Mouse (Mus musculus) hindbrain, embryonic 12.5 days (tissue): ENCODE data around the gene Zbtb40. TPM values are rescaled to one million over a fixed set of nuclear protein-coding genes. Genes with fewer than 3 reads are reported as not detected.
A peak's percentile ranks its signal among the peaks of the same experiment; 100 is the strongest.

Experiments used
- ATAC-seq: fragments of 200-750 bp; cut with Nextera tagmentation; 2 replicates; pipeline ENCODE4 v1.8.0; 2017; ENCODE audit warnings: moderate TSS enrichment; ENCODE audit not compliant: low FRiP score
- H3K27ac ChIP-seq: fragments of 300-500 bp; sonication (generic); 2 replicates; pipeline ENCODE4 v1.5.1; 2016; ENCODE audit warnings: mild to moderate bottlenecking
- H3K27me3 ChIP-seq: fragments of 300-500 bp; sonication (generic); 2 replicates; pipeline ENCODE4 v1.6.1; 2016; ENCODE audit warnings: mild to moderate bottlenecking
- H3K36me3 ChIP-seq: fragments of 300-500 bp; sonication (generic); 2 replicates; pipeline ENCODE4 v1.6.1; 2016; ENCODE audit warnings: mild to moderate bottlenecking
- H3K4me1 ChIP-seq: fragments of 300-500 bp; sonication (generic); 2 replicates; pipeline ENCODE4 v1.6.1; 2016
- H3K4me2 ChIP-seq: fragments of 300-500 bp; sonication (generic); replicated peaks from 2 replicates; pipeline ENCODE4 v1.6.1; 2016; ENCODE audit warnings: mild to moderate bottlenecking
- H3K4me3 ChIP-seq: fragments of 300-500 bp; sonication (generic); 2 replicates; pipeline ENCODE4 v1.5.1; 2016; ENCODE audit warnings: mild to moderate bottlenecking
- H3K9ac ChIP-seq: fragments of 300-500 bp; sonication (generic); 2 replicates; pipeline ENCODE4 v1.6.1; 2016; ENCODE audit warnings: mild to moderate bottlenecking, moderate library complexity
- H3K9me3 ChIP-seq: fragments of 300-500 bp; sonication (generic); replicated peaks from 2 replicates; pipeline ENCODE4 v1.6.1; 2016; ENCODE audit warnings: mild to moderate bottlenecking
- WGBS: fragments of 180-500 bp; shearing (Covaris S2); methylation state at CpG from one replicate; pipeline ENCODE4 v1.1.7; 2016; 5-methylcytosine and 5-hydroxymethylcytosine counted together
- polyA plus RNA-seq: library from polyadenylated mRNA; unstranded; fragments of >200 nt; fragmentation: Nextera tagmentation; extraction: Ambion mirVana; gene quantifications from 2 replicates; pipeline ENCODE4 v1.2.1, GENCODE M21; 2016

The Zbtb40 gene
- 6.0 and 7.2 TPM in 2 replicates for polyA plus RNA-seq

DNA sequence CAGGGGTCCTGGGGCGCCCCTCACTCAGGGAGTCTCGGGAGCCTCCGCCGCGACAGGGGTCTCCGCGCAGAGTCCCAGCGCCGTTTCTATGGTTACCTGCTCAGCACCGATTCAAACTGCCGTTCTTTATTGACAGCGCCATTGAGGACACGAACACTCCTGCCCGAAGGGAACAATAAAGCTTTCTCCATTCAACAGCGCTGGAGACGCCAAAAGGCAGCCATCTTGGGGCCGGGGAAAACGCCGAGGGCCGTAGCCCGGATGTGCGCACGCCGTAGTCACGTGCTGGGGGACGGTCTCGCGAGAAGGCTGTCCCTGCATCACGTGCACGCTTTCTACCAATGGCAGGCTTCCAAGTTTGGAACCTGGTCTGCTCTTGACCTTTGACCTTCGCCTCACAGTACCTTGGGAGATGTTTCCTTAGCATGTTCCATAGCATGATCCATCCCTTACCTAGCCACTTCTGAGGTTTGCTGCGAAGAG, at the start of gene Zbtb40:
Gene Zbtb40, minus strand, starts transcription at position 252 of the 483 bp plus-strand sequence.
- Histone ChIP-seq H3K9me3 (peaks cover 7% of the 10 kb centered on the region; the same call in 1 of the 2 replicates), H3K36me3 (no peaks in the 10 kb centered on the region), H3K27me3 (peaks cover 38% of the 10 kb centered on the region), H3K4me3 (peak within 1 kb of the TSS; percentile 82), H3K9ac (peak within 1 kb of the TSS; percentile 80), H3K27ac (peak within 1 kb of the TSS; percentile 87), H3K4me1 (peaks cover 16% of the 10 kb centered on the region), H3K4me2 (peak within 1 kb of the TSS; percentile 79)
- 2% methylated on average over 31 of the region's 32 CpGs for WGBS
- peak; percentile 95 for ATAC-seq

DNA sequence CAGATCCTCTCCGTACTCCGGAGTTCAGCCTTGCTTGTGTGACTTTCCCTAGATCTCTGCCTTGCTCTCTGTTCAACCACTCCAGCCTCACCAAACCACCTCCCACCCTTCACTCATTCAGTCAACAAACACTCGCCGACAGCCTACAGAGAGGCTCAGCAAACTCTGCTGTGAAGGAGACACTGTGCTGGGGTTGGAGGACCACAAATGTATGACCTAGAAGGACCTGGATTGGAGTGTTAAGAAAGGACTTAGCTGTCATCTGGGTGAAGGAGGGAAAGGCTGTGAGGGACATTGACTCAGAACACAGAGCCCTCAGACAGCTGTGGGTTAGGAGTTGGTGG, 49.4 kb upstream of the Zbtb40 start:
- no peaks in the 10 kb centered on the region for H3K36me3 ChIP-seq
- no peak overlapping the region for H3K9ac ChIP-seq
- ATAC-seq: no peak
- peaks cover 8% of the 10 kb centered on the region; the same call in 1 of the 2 replicates for H3K4me1 ChIP-seq
- no peaks in the 10 kb centered on the region for H3K9me3 ChIP-seq
- H3K4me2 ChIP-seq: no peak overlapping the region
- H3K27me3 ChIP-seq: no peaks in the 10 kb centered on the region
- no peak overlapping the region for H3K4me3 ChIP-seq
- H3K27ac ChIP-seq: no peak overlapping the region
- 69% methylated on average over 4 of the region's 4 CpGs for WGBS

GRCm38 (mm10) chr4:137097246-137097983, 48.8 kb upstream of the Zbtb40 start:
- WGBS: 77% methylated on average over 17 of the region's 17 CpGs
- no peak overlapping the region for H3K4me2 ChIP-seq
- H3K9ac ChIP-seq: no peak overlapping the region
- H3K4me1 ChIP-seq: peaks cover 8% of the 10 kb centered on the region; the same call in 1 of the 2 replicates
- H3K27ac ChIP-seq: no peak overlapping the region
- no peaks in the 10 kb centered on the region for H3K36me3 ChIP-seq
- no peaks in the 10 kb centered on the region for H3K27me3 ChIP-seq
- no peak for ATAC-seq
- H3K9me3 ChIP-seq: no peaks in the 10 kb centered on the region
- no peak overlapping the region for H3K4me3 ChIP-seq

DNA sequence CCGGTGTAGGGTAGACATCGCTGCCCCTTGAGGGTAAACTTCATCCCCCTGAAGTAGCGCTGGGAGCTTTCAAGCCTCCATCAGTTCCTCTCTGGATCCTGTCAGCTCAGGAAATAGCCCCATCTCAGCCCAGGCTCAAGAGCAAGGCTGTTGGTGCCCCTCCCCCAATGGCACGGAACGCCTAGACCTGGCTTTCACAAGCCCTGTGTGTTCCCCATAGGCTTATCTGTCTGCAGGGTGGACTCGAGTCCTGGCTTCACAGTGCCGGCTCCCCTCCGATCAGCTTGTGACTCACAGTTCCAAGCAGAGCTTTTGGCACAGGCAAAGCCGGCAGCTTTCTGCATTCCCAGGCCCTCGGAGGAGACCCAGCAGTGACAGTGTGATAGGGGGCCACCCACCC, 47.8 kb upstream of the Zbtb40 start:
- no peaks in the 10 kb centered on the region for H3K27me3 ChIP-seq
- H3K27ac ChIP-seq: no peak overlapping the region
- no peaks in the 10 kb centered on the region for H3K9me3 ChIP-seq
- WGBS: 57% methylated on average over 10 of the region's 10 CpGs
- H3K4me1 ChIP-seq: peaks cover 8% of the 10 kb centered on the region; the same call in 1 of the 2 replicates
- H3K9ac ChIP-seq: no peak overlapping the region
- no peaks in the 10 kb centered on the region for H3K36me3 ChIP-seq
- no peak overlapping the region for H3K4me2 ChIP-seq
- ATAC-seq: no peak
- H3K4me3 ChIP-seq: no peak overlapping the region

GRCm38 (mm10) chr4:137085083-137085810, 36.6 kb upstream of the Zbtb40 start:
- H3K4me1 ChIP-seq: peaks cover 8% of the 10 kb centered on the region; the same call in 1 of the 2 replicates
- no peaks in the 10 kb centered on the region for H3K9me3 ChIP-seq
- peaks cover 5% of the 10 kb centered on the region; the same call in 1 of the 2 replicates for H3K27me3 ChIP-seq
- H3K27ac ChIP-seq: no peak overlapping the region
- 53% methylated on average over 18 of the region's 18 CpGs for WGBS
- H3K4me2 ChIP-seq: no peak overlapping the region
- ATAC-seq: no peak
- H3K36me3 ChIP-seq: no peaks in the 10 kb centered on the region
- H3K4me3 ChIP-seq: no peak overlapping the region
- no peak overlapping the region for H3K9ac ChIP-seq

DNA sequence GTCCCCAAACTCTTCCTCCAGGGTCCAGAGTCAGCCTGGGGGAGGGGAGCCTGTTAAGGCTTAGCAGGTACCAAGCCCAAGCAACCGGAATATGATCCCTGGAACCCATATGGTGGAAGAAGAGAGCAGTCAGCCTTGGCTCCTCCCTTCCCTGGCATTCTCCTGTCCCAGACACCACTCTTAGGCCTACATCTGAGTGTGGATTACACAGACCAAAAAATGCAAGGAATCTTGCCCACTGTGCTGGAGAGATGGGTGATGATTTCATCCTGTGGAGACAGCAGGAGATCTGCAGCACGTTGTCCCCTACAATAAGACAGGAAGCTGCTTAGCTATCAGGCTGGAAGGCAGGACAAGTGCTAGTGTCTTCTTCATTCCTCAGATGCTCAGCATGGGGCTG, 34.3 kb upstream of the Zbtb40 start:
- no peak overlapping the region for H3K9ac ChIP-seq
- H3K4me2 ChIP-seq: no peak overlapping the region
- H3K27me3 ChIP-seq: peaks cover 5% of the 10 kb centered on the region; the same call in 1 of the 2 replicates
- no peaks in the 10 kb centered on the region for H3K9me3 ChIP-seq
- no peak overlapping the region for H3K27ac ChIP-seq
- H3K4me3 ChIP-seq: no peak overlapping the region
- H3K36me3 ChIP-seq: no peaks in the 10 kb centered on the region
- WGBS: 50% methylated on average over 2 of the region's 2 CpGs
- ATAC-seq: no peak
- peaks cover 8% of the 10 kb centered on the region; the same call in 1 of the 2 replicates for H3K4me1 ChIP-seq

GRCm38 (mm10) chr4:137081401-137081800, 32.8 kb upstream of the Zbtb40 start:
- Histone ChIP-seq H3K4me1 (peaks cover 8% of the 10 kb centered on the region; the same call in 1 of the 2 replicates), H3K4me3 (no peak overlapping the region), H3K27ac (no peak overlapping the region), H3K9me3 (no peaks in the 10 kb centered on the region), H3K36me3 (no peaks in the 10 kb centered on the region), H3K4me2 (no peak overlapping the region), H3K9ac (no peak overlapping the region), H3K27me3 (peaks cover 11% of the 10 kb centered on the region)
- no peak for ATAC-seq
- WGBS: 93% methylated on average over 4 of the region's 4 CpGs

DNA sequence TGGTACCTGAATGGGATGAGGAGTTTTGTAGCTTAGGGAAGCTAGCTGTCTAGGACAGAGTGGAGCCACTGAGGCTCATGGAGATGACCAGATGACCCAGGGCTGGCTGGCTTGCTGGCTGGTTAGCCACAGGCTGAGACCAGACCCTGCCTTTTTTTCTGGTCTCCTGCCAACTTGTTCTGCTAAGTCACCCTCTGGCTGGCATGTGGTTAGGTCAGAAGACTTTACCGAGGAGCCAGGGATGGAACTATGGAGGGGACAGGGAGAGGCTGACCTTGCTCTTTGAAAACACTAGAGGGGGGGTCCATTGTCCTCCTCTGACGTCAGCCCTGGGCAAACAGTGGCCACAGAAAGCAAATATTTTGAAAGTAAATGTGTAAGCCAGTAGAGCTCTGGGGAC, 28.6 kb upstream of the Zbtb40 start:
- WGBS: 46% methylated on average over 2 of the region's 2 CpGs
- H3K4me3 ChIP-seq: no peak overlapping the region
- peaks cover 5% of the 10 kb centered on the region; the same call in 1 of the 2 replicates for H3K27me3 ChIP-seq
- no peaks in the 10 kb centered on the region for H3K9me3 ChIP-seq
- H3K36me3 ChIP-seq: no peaks in the 10 kb centered on the region
- H3K4me1 ChIP-seq: no peaks in the 10 kb centered on the region
- ATAC-seq: no peak
- no peak overlapping the region for H3K4me2 ChIP-seq
- no peak overlapping the region for H3K9ac ChIP-seq
- H3K27ac ChIP-seq: no peak overlapping the region

GRCm38 (mm10) chr4:137071204-137071603, 22.6 kb upstream of the Zbtb40 start:
- ATAC-seq: no peak
- 82% methylated on average over 6 of the region's 6 CpGs for WGBS
- no peak overlapping the region for H3K27ac ChIP-seq
- no peaks in the 10 kb centered on the region for H3K9me3 ChIP-seq
- no peak overlapping the region for H3K9ac ChIP-seq
- peaks cover 5% of the 10 kb centered on the region; the same call in 1 of the 2 replicates for H3K27me3 ChIP-seq
- H3K4me2 ChIP-seq: no peak overlapping the region
- H3K36me3 ChIP-seq: no peaks in the 10 kb centered on the region
- peaks cover 6% of the 10 kb centered on the region; the same call in 1 of the 2 replicates for H3K4me1 ChIP-seq
- no peak overlapping the region for H3K4me3 ChIP-seq

DNA sequence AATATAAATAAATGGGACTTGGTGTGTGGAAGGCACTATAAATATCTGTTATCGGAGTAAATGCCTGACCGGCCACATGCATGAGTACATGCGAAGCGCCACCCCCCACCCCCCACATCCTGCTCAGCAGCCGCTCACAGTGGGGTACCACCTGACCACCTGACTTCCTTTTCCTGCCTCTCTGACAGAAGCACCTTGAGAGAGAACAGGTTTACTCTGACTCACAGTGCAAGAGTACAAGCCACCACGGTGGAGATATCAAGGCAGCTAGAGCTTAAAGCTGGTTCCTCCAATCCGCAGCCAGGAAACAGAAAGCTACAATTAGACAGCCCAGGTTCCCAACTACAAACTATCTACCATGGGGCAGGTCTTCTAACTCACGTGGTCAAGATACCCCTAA, 19.9 kb upstream of the Zbtb40 start:
- no peak overlapping the region for H3K4me3 ChIP-seq
- no peak overlapping the region for H3K9ac ChIP-seq
- WGBS: 41% methylated on average over 8 of the region's 8 CpGs
- no peak overlapping the region for H3K4me2 ChIP-seq
- peaks cover 9% of the 10 kb centered on the region for H3K27me3 ChIP-seq
- no peak for ATAC-seq
- no peaks in the 10 kb centered on the region for H3K36me3 ChIP-seq
- H3K9me3 ChIP-seq: no peaks in the 10 kb centered on the region
- peaks cover 6% of the 10 kb centered on the region; the same call in 1 of the 2 replicates for H3K4me1 ChIP-seq
- H3K27ac ChIP-seq: no peak overlapping the region

- 66% methylated on average over 6 of the region's 6 CpGs for whole genome bisulfite sequencing
- Histone ChIP-seq H3K36me3 (no peaks in the 10 kb centered on the region), H3K9ac (no peak overlapping the region), H3K27me3 (peaks cover 9% of the 10 kb centered on the region), H3K27ac (no peak overlapping the region), H3K4me1 (peaks cover 6% of the 10 kb centered on the region; the same call in 1 of the 2 replicates), H3K4me2 (no peak overlapping the region), H3K4me3 (no peak overlapping the region), H3K9me3 (no peaks in the 10 kb centered on the region)
- ATAC-seq: no peak
These were observed 17.2 kb upstream of the Zbtb40 start for GRCm38 (mm10) chr4:137065846-137066245.

GRCm38 (mm10) chr4:137054932-137055331, 6.3 kb upstream of the Zbtb40 start:
- no peaks in the 10 kb centered on the region for H3K9me3 ChIP-seq
- H3K27me3 ChIP-seq: peaks cover 66% of the 10 kb centered on the region
- WGBS: 69% methylated on average over 3 of the region's 3 CpGs
- no peak overlapping the region for H3K4me3 ChIP-seq
- no peaks in the 10 kb centered on the region for H3K36me3 ChIP-seq
- ATAC-seq: no peak
- H3K27ac ChIP-seq: no peak overlapping the region
- no peaks in the 10 kb centered on the region for H3K4me1 ChIP-seq
- H3K9ac ChIP-seq: no peak overlapping the region
- no peak overlapping the region for H3K4me2 ChIP-seq
